Mouse (Mus musculus) kidney, adult 2 months (tissue): ENCODE measurements around the gene Mapk7.

Experiments
- CTCF ChIP-seq: fragments of 200-500 bp; conservative IDR thresholded peaks from 2 replicates; pipeline ENCODE4 v1.5.1; 2011; ENCODE audit warnings: low read depth, mild to moderate bottlenecking, control low read depth, low read length, moderate library complexity, mixed read lengths; ENCODE audit not compliant: insufficient read depth, insufficient read length
- POLR2A ChIP-seq: fragments of 200-500 bp; IDR thresholded peaks from one replicate; pipeline ENCODE4 v1.6.1; 2011; ENCODE audit warnings: low read depth, low read length, control low read depth

DNA sequence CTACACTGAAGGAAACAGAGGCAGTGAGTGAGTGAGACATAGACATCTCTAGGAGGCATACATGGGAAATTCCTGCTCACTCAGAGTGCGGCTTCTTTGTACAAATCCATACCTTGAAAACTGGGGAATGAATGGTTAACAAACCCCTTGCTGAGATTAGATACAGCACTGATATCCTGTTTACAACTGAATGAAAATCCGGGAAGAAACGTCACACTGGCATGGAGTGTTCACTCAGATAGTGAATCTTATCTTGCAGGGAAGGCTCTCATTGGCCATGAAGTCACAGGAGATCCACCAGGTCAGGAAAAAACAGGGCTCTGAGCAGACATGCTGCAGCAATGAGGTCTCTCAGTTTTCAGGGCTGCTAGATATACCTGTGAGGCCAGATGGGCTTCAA, 42.7 kb upstream of the Mapk7 start:
- TF ChIP-seq CTCF (no peak), POLR2A (no peak)
